Mouse (Mus musculus) left cerebral cortex, adult 11 months (tissue): ENCODE results near the gene Zfp865.
"Not testable (repeated sequence)": the region's sequence is repeated elsewhere in the genome, so short reads cannot be mapped to it uniquely, and the experiment has no call there.

Experiments used
- DNase-seq: peaks from one replicate; pipeline ENCODE4 v3.0.0; 2022; ENCODE audit warnings: low spot score

Zfp865 gene

GRCm38 (mm10) chr7:5015118-5016001, 4.8 kb upstream of the Zfp865 start, which contains the start of gene Gm44973:
TSS of gene Gm44973 (plus strand) at chr7:5015496.
- DNase-seq: peak; percentile 91

- DNase-seq: no peak
Measured at GRCm38 (mm10) chr7:5016057-5016456, 4.1 kb upstream of the Zfp865 start.

- no peak for DNase-seq
Measured at GRCm38 (mm10) chr7:5016920-5017319, 3.3 kb upstream of the Zfp865 start.

GRCm38 (mm10) chr7:5017352-5017751, 2.8 kb upstream of the Zfp865 start:
- no peak for DNase-seq

GRCm38 (mm10) chr7:5017931-5018330, 2.2 kb upstream of the Zfp865 start:
- DNase-seq: no peak

GRCm38 (mm10) chr7:5019576-5019975, 600 bp upstream of the Zfp865 start:
- not testable (repeated sequence) for DNase-seq

GRCm38 (mm10) chr7:5020685-5021084, 509 bp downstream of the Zfp865 start:
- no peak for DNase-seq

GRCm38 (mm10) chr7:5021197-5021596, 1.0 kb downstream of the Zfp865 start:
- no peak for DNase-seq

GRCm38 (mm10) chr7:5029543-5029942, 9.4 kb downstream of the Zfp865 start:
- DNase-seq: no peak

GRCm38 (mm10) chr7:5029946-5030345, 9.8 kb downstream of the Zfp865 start:
- DNase-seq: no peak

- no peak for DNase-seq
Measured at GRCm38 (mm10) chr7:5030554-5031275, 10.5 kb downstream of the Zfp865 start.

GRCm38 (mm10) chr7:5031496-5031895, 11.3 kb downstream of the Zfp865 start:
- no peak for DNase-seq

- no peak for DNase-seq
Measured at GRCm38 (mm10) chr7:5033818-5034217, 13.6 kb downstream of the Zfp865 start, which contains the start of gene 4632433K11Rik. TSS of gene 4632433K11Rik (plus strand) at chr7:5034118.

GRCm38 (mm10) chr7:5035628-5036027, 15.5 kb downstream of the Zfp865 start:
- no peak for DNase-seq

- no peak for DNase-seq
Measured at GRCm38 (mm10) chr7:5036136-5036535, 16.0 kb downstream of the Zfp865 start.

- DNase-seq: no peak
Measured at GRCm38 (mm10) chr7:5037026-5037425, 16.9 kb downstream of the Zfp865 start.

GRCm38 (mm10) chr7:5037467-5037866, 17.3 kb downstream of the Zfp865 start:
- DNase-seq: no peak

- DNase-seq: peak; percentile 85
Measured at GRCm38 (mm10) chr7:5038109-5038732, 18.0 kb downstream of the Zfp865 start, which contains the start of gene Zfp784. TSS of gene Zfp784 (minus strand) at chr7:5038446.

- DNase-seq: no peak
Measured at GRCm38 (mm10) chr7:5038940-5039339, 18.8 kb downstream of the Zfp865 start.

- DNase-seq: no peak
Measured at GRCm38 (mm10) chr7:5044981-5045380, 24.8 kb downstream of the Zfp865 start.

- DNase-seq: no peak
Measured at GRCm38 (mm10) chr7:5046112-5046511, 25.9 kb downstream of the Zfp865 start.

- no peak for DNase-seq
Measured at GRCm38 (mm10) chr7:5047313-5047712, 27.1 kb downstream of the Zfp865 start.
